Mouse (Mus musculus) thymus, postnatal 4 days (tissue): Measurements from ENCODE around the gene Tedc1.
A peak's percentile ranks its signal among the peaks of the same experiment; 100 is the strongest.

Experiments
- DNase-seq: peaks from one replicate; pipeline ENCODE4 v3.0.0; 2021

Gene Tedc1

GRCm38 (mm10) chr12:113139908-113140615 lies 16.2 kb upstream of the Tedc1 start, which contains the start of gene Crip2:
Crip2 (plus strand) TSS chr12:113140236.
- DNase-seq = peak; percentile 94

GRCm38 (mm10) chr12:113140616-113141411 lies 15.4 kb upstream of the Tedc1 start:
- DNase-seq = peak; percentile 41

- DNase-seq = no peak
Observed at GRCm38 (mm10) chr12:113141531-113141973, 14.7 kb upstream of the Tedc1 start.

GRCm38 (mm10) chr12:113142021-113142975 lies 13.9 kb upstream of the Tedc1 start:
- no peak for DNase-seq

GRCm38 (mm10) chr12:113143164-113143563 lies 13.1 kb upstream of the Tedc1 start:
- peak; percentile 40 for DNase-seq

- DNase-seq = peak; percentile 69
Observed at GRCm38 (mm10) chr12:113144001-113144756, 12.0 kb upstream of the Tedc1 start.

GRCm38 (mm10) chr12:113144886-113145285 lies 11.3 kb upstream of the Tedc1 start:
- DNase-seq = no peak

GRCm38 (mm10) chr12:113145591-113145990 lies 10.6 kb upstream of the Tedc1 start:
- no peak for DNase-seq

- peak; percentile 93 for DNase-seq
Observed at GRCm38 (mm10) chr12:113146112-113147057, 9.8 kb upstream of the Tedc1 start, which contains the start of gene Crip1. Crip1 (plus strand) TSS chr12:113146316.

GRCm38 (mm10) chr12:113147481-113147880 lies 8.7 kb upstream of the Tedc1 start:
- DNase-seq = no peak

GRCm38 (mm10) chr12:113148381-113149035 lies 7.7 kb upstream of the Tedc1 start:
- DNase-seq = peak; percentile 65

- DNase-seq = no peak
Observed at GRCm38 (mm10) chr12:113149341-113149740, 6.9 kb upstream of the Tedc1 start.

GRCm38 (mm10) chr12:113149896-113150295 lies 6.3 kb upstream of the Tedc1 start:
- DNase-seq = peak; percentile 59

- no peak for DNase-seq
Observed at GRCm38 (mm10) chr12:113150591-113150990, 5.6 kb upstream of the Tedc1 start.

GRCm38 (mm10) chr12:113151046-113151445 lies 5.2 kb upstream of the Tedc1 start:
- no peak for DNase-seq

- DNase-seq = peak; percentile 66
Observed at GRCm38 (mm10) chr12:113151661-113152271, 4.5 kb upstream of the Tedc1 start.

GRCm38 (mm10) chr12:113152272-113152661 lies 4.0 kb upstream of the Tedc1 start:
- peak; percentile 77 for DNase-seq

- peak; percentile 34 for DNase-seq
Observed at GRCm38 (mm10) chr12:113152991-113153525, 3.2 kb upstream of the Tedc1 start.

GRCm38 (mm10) chr12:113153971-113154370 lies 2.2 kb upstream of the Tedc1 start:
- DNase-seq = no peak

- no peak for DNase-seq
Observed at GRCm38 (mm10) chr12:113154747-113155075, 1.5 kb upstream of the Tedc1 start.
